ENCODE assay signal across 38 mouse cellular contexts in the genomic region with DNA sequence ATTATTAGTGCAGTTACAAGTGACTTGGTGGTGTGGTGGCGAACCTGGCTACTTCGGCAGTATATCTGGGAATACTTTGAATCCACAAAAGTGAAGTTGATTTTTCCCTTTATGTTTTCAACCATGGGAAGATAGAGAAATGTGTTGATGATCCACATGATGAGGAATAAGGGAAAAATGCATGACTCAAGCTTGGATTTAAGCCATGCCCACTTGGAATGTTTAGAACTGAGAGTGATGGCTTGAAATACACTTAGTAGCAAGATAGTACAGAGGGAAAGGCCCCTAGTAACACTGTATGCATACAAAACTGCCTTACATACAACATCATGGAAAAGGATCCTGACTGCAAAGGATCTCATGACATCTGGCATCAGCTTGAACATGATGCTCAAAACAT. TPM values are rescaled to one million over a fixed set of nuclear protein-coding genes. Genes with fewer than 3 reads are reported as not detected.
"Had no signal": no experiment of that assay in that cellular context is flagged by ENCODE, and none has a peak within 500 bp of the region (broad histone marks: within the 10 kb centered on the region; RNA-seq: fewer than 3 reads in every experiment).

No protein-coding gene starts in this region.

- H3K9ac ChIP-seq: embryonic facial prominence, embryonic 12.5 days; embryonic facial prominence, embryonic 13.5 days; embryonic facial prominence, embryonic 15.5 days; forebrain, embryonic 12.5 days; forebrain, embryonic 13.5 days; forebrain, embryonic 15.5 days had no signal

- ATAC-seq: forebrain, embryonic 13.5 days; forebrain, embryonic 14.5 days; forebrain, embryonic 15.5 days; forebrain, embryonic 16.5 days had no signal

- DNase-seq: cerebellum, adult 9-11 months; cerebellum, postnatal 10 days; cerebellum, postnatal 14 days; cerebellum, postnatal 25 days; cerebellum, postnatal 36 days; embryo, embryonic 11 days; gastrocnemius, adult 2 months; gastrocnemius, postnatal 10 days; gastrocnemius, postnatal 14 days; gastrocnemius, postnatal 25 days; gastrocnemius, postnatal 36 days; heart, adult 11 months; heart, adult 18-20 months; heart, adult 2 months had no signal

- H3K27me3 ChIP-seq: embryonic facial prominence, embryonic 12.5 days; embryonic facial prominence, embryonic 13.5 days; embryonic facial prominence, embryonic 15.5 days; forebrain, embryonic 12.5 days; forebrain, embryonic 13.5 days; forebrain, embryonic 15.5 days had no signal

- H3K4me2 ChIP-seq: embryonic facial prominence, embryonic 12.5 days; embryonic facial prominence, embryonic 13.5 days; embryonic facial prominence, embryonic 15.5 days; forebrain, embryonic 12.5 days; forebrain, embryonic 13.5 days; forebrain, embryonic 15.5 days had no signal

- H3K36me3 ChIP-seq: embryonic facial prominence, embryonic 10.5 days; embryonic facial prominence, embryonic 12.5 days; embryonic facial prominence, embryonic 13.5 days; embryonic facial prominence, embryonic 15.5 days; forebrain, embryonic 10.5 days; forebrain, embryonic 12.5 days; forebrain, embryonic 15.5 days; heart, embryonic 10.5 days had no signal

- H3K27ac ChIP-seq: embryonic facial prominence, embryonic 10.5 days; embryonic facial prominence, embryonic 12.5 days; embryonic facial prominence, embryonic 13.5 days; embryonic facial prominence, embryonic 15.5 days; forebrain, embryonic 10.5 days; forebrain, embryonic 12.5 days; forebrain, embryonic 13.5 days; forebrain, embryonic 15.5 days; gastrocnemius, adult 2 months; heart, adult 2 months; heart, embryonic 10.5 days had no signal

- H3K4me3 ChIP-seq: embryonic facial prominence, embryonic 10.5 days; embryonic facial prominence, embryonic 12.5 days; embryonic facial prominence, embryonic 13.5 days; embryonic facial prominence, embryonic 15.5 days; erythroblast, embryonic 14.5 days; forebrain, embryonic 10.5 days; forebrain, embryonic 12.5 days; forebrain, embryonic 13.5 days; forebrain, embryonic 15.5 days; gastrocnemius, adult 2 months; heart, adult 2 months; heart, embryonic 10.5 days had no signal

- H3K4me1 ChIP-seq: embryonic facial prominence, embryonic 10.5 days; embryonic facial prominence, embryonic 12.5 days; embryonic facial prominence, embryonic 13.5 days; embryonic facial prominence, embryonic 15.5 days; forebrain, embryonic 10.5 days; forebrain, embryonic 12.5 days; forebrain, embryonic 13.5 days; forebrain, embryonic 15.5 days; heart, embryonic 10.5 days had no signal

- H3K9me3 ChIP-seq: embryonic facial prominence, embryonic 12.5 days; embryonic facial prominence, embryonic 13.5 days; embryonic facial prominence, embryonic 15.5 days; forebrain, embryonic 10.5 days; forebrain, embryonic 12.5 days; forebrain, embryonic 13.5 days; forebrain, embryonic 15.5 days; heart, embryonic 10.5 days had no signal

RNA-seq across cellular contexts. Expression of a gene that starts 8.1 kb away (rescaled TPM):
- total RNA-seq: common myeloid progenitor, adult 5-6 weeks; gastrocnemius, adult 18-20 months; gastrocnemius, adult 2 months; gastrocnemius, adult 8-10 months; gastrocnemius, postnatal 10 days; gastrocnemius, postnatal 14 days; gastrocnemius, postnatal 25 days; gastrocnemius, postnatal 36 days; gastrocnemius, postnatal 4 days; granulocyte monocyte progenitor cell, adult 5-6 weeks; heart, adult 18-20 months; heart, adult 2 months; heart, adult 8-10 months had no signal
- polyA plus RNA-seq: cortical plate, adult 2 months; embryonic facial prominence, embryonic 10.5 days; embryonic facial prominence, embryonic 11.5 days; embryonic facial prominence, embryonic 12.5 days; embryonic facial prominence, embryonic 13.5 days; embryonic facial prominence, embryonic 14.5 days; embryonic facial prominence, embryonic 15.5 days; erythroblast, embryonic 14.5 days; forebrain, embryonic 10.5 days; forebrain, embryonic 11.5 days; forebrain, embryonic 12.5 days; forebrain, embryonic 13.5 days; forebrain, embryonic 14.5 days; forebrain, embryonic 15.5 days; forebrain, embryonic 16.5 days; frontal cortex, adult 2 months; gonadal fat pad, adult 2 months; heart, adult 2 months; heart, embryonic 10.5 days had no signal

RNA-seq across cellular contexts. Expression of a gene that starts 12.1 kb away (rescaled TPM):
- total RNA-seq: common myeloid progenitor, adult 5-6 weeks; gastrocnemius, adult 18-20 months; gastrocnemius, adult 2 months; gastrocnemius, adult 8-10 months; gastrocnemius, postnatal 10 days; gastrocnemius, postnatal 14 days; gastrocnemius, postnatal 25 days; gastrocnemius, postnatal 36 days; gastrocnemius, postnatal 4 days; granulocyte monocyte progenitor cell, adult 5-6 weeks; heart, adult 18-20 months; heart, adult 2 months; heart, adult 8-10 months had no signal
- polyA plus RNA-seq: cortical plate, adult 2 months; embryonic facial prominence, embryonic 10.5 days; embryonic facial prominence, embryonic 11.5 days; embryonic facial prominence, embryonic 12.5 days; embryonic facial prominence, embryonic 13.5 days; embryonic facial prominence, embryonic 14.5 days; embryonic facial prominence, embryonic 15.5 days; erythroblast, embryonic 14.5 days; forebrain, embryonic 10.5 days; forebrain, embryonic 11.5 days; forebrain, embryonic 12.5 days; forebrain, embryonic 13.5 days; forebrain, embryonic 14.5 days; forebrain, embryonic 15.5 days; forebrain, embryonic 16.5 days; frontal cortex, adult 2 months; gonadal fat pad, adult 2 months; heart, adult 2 months; heart, embryonic 10.5 days had no signal

RNA-seq across cellular contexts. Expression of a gene that starts 27.5 kb away (rescaled TPM):
- total RNA-seq: granulocyte monocyte progenitor cell, adult 5-6 weeks had no signal
- polyA plus RNA-seq: cortical plate, adult 2 months; embryonic facial prominence, embryonic 10.5 days; embryonic facial prominence, embryonic 11.5 days; embryonic facial prominence, embryonic 12.5 days; embryonic facial prominence, embryonic 13.5 days; embryonic facial prominence, embryonic 14.5 days; erythroblast, embryonic 14.5 days; forebrain, embryonic 10.5 days; forebrain, embryonic 12.5 days; forebrain, embryonic 13.5 days; forebrain, embryonic 14.5 days; forebrain, embryonic 15.5 days; forebrain, embryonic 16.5 days; frontal cortex, adult 2 months; gonadal fat pad, adult 2 months; heart, adult 2 months; heart, embryonic 10.5 days had no signal

RNA-seq across cellular contexts. Expression of a gene that starts 36.9 kb away (rescaled TPM):
- total RNA-seq: common myeloid progenitor, adult 5-6 weeks; gastrocnemius, adult 18-20 months; gastrocnemius, adult 2 months; gastrocnemius, adult 8-10 months; gastrocnemius, postnatal 10 days; gastrocnemius, postnatal 14 days; gastrocnemius, postnatal 25 days; gastrocnemius, postnatal 36 days; gastrocnemius, postnatal 4 days; granulocyte monocyte progenitor cell, adult 5-6 weeks; heart, adult 18-20 months; heart, adult 2 months; heart, adult 8-10 months had no signal
- polyA plus RNA-seq: cortical plate, adult 2 months; embryonic facial prominence, embryonic 10.5 days; embryonic facial prominence, embryonic 11.5 days; embryonic facial prominence, embryonic 12.5 days; embryonic facial prominence, embryonic 13.5 days; embryonic facial prominence, embryonic 14.5 days; embryonic facial prominence, embryonic 15.5 days; erythroblast, embryonic 14.5 days; forebrain, embryonic 10.5 days; forebrain, embryonic 11.5 days; forebrain, embryonic 12.5 days; forebrain, embryonic 13.5 days; gonadal fat pad, adult 2 months; heart, adult 2 months; heart, embryonic 10.5 days had no signal
